Mouse (Mus musculus): Measurements from ENCODE around the gene Acot7. TPM values are rescaled to one million over a fixed set of nuclear protein-coding genes. Genes with fewer than 3 reads are reported as not detected.

The Acot7 gene
- polyA plus RNA-seq (2017; shearing (Covaris generic)), result 100 to 1,000 TPM; 124 to 249 (median 126) TPM

DNA sequence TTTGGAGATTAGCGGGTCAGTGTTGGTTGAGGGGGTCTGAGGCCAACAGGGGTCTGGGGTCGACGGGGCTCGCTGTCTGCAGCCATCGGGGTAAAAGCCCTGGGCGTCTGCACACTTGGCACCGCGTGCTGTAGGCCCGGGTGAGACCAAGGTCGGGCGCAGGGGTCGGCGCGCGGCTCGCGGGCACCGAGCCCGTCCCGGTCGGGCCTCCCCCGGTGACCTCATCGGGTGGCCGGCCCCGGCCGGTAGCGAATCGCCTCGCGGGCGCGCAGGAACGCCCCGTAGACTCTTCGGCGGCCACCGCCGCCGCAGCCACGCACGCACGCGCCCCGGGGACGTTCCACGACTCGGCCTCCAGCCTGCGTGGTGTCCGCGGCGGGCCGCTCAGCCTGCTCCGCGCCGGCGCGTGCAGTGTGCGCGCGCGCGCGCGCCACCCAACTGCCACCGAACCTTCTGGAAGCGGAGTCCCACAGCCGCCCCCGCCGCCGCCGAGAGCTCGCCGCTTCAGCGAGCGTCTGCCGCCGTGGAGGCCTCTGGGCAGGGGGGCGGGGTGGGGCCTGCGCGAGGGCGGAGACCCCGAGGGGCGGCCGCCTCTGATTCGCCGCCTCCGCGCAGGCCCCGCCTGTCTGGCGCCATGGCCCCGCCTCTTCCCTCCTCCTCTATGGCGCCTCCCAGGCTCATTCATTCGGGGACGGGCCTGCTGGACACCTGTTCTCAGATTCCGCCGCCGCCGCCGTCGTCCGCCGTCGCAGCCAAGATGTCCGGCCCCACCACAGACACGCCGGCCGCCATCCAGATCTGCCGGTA lies at the start of gene Acot7:
Gene Acot7, plus strand, starts transcription at position 598 of the 807 bp plus-strand sequence.
- peak; percentile 84 for ATAC-seq

DNA sequence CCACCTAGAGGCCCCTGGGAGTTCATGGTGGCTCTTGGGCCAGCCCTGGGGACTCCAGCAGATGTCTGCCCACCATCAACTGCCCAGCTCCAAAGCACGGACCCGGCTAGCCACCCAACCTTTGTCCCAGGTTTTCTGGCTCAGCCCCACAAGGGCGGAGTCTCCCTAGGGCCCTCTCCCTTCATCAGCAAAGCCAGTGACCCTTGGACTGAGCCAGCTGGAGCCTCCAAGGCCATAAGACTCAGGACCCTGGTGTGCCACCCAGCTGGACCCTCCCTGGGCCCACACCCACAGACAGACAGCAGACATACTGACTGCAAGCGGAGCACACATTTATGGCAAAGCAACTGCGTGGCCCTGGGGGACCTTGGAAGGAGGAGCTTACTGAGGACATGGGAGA lies 49.1 kb upstream of the Acot7 start:
- ATAC-seq, result no peak

- ATAC-seq, result no peak
Observed at GRCm38 (mm10) chr4:152129395-152129930, 48.5 kb upstream of the Acot7 start.

- ATAC-seq, result peak; percentile 63
Observed at GRCm38 (mm10) chr4:152130771-152131653, 46.9 kb upstream of the Acot7 start.

- ATAC-seq, result peak; percentile 18
Observed at GRCm38 (mm10) chr4:152131809-152132771, 45.8 kb upstream of the Acot7 start.

DNA sequence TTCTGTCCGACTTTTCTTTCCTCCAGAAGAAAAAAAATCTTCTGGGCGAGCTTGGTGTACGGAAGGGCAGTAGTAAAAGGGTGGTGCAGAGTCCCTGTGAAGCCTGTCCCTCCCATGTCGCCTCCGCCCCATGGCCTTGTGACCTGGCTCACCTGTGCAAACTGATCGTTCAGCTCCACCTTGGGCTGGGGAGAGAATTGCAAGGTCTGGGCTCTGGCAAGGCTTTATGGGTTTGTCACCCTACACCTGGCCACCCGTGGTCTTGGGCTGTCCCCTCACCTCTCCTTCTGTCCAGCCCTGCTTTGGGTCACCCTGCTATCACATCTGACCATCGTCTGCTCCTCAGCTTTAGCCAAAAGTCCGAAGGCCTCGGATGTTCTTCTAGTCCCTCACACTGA lies 45.2 kb upstream of the Acot7 start:
- ATAC-seq, result no peak

GRCm38 (mm10) chr4:152133213-152133612 lies 44.7 kb upstream of the Acot7 start:
- no peak for ATAC-seq

DNA sequence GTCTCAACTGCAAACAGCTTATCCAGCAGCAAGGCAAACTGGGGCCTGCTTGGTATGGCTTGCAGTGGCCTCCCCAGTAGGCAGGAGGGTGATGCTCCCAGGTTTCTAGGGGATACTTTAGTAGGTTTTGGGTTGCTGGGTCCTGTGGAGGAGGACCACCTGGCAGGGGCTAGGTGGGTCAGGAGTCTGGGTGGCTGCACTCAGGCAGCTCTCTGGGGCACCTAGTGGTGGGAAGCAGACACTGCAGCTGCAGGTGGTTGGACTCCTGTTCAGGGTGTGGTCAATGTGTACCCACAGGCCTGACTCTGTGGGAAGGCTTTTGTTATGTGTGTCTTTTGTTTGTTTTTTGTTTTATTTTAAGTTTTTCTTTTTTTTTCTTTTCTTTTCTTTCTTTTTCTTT lies 43.4 kb upstream of the Acot7 start:
- peak; percentile 30 for ATAC-seq

- ATAC-seq, result no peak
Observed at GRCm38 (mm10) chr4:152135363-152135762, 42.6 kb upstream of the Acot7 start.

DNA sequence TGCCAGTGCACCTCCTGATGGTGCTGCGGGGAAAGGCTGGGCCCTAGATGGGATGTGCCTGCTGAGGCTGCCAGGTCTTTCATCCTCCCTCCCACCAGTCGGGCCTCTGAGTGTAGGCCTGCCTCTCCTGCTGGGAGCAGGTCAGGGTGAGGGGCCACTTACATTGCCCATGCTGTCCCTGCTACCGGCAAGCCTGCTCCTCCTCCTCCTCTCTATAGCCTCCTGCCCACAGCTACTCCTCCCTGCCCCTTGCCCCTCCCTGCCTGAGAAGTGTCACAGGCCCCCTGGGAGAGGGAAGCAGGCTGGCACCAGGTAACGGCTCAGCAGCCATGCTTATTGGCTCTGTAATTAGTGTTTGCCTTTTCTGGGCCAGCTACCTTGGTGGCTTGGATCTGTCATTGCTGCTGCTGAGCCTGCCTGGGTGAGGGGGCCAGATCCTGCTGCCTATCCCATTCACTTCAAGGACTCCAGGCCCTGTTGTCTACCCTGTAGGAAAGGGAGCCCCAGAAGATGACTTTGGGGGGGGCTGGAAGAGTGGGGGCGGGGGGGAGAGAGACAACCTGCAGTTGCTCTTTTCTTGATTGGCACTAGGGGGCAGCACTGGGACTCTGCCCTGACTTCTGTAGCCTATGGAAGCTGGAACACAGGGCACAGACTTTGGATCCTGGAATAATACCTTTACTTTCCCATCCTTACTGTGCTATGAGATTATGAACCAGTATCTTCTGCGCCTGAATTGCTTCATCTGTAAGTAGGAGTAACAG lies 41.6 kb upstream of the Acot7 start:
- ATAC-seq, result no peak

DNA sequence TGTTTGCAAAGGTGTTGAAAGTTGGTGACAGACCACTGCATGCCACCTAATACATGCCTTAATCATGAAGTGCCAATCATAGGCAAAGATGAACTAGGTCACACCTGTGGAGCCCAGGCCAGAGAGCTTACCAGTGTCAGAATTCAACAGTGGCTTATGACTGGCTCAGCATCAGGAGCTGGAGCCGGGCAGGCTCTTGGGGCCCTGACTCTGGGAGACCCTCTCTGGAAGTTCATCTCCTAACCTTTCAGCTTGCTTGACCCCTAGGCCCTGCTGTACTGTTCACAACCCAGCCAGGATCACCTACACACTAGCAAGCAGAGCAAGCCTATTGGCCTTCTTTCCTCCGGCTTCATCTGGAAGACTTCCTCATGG lies 41.1 kb upstream of the Acot7 start:
- ATAC-seq, result no peak

DNA sequence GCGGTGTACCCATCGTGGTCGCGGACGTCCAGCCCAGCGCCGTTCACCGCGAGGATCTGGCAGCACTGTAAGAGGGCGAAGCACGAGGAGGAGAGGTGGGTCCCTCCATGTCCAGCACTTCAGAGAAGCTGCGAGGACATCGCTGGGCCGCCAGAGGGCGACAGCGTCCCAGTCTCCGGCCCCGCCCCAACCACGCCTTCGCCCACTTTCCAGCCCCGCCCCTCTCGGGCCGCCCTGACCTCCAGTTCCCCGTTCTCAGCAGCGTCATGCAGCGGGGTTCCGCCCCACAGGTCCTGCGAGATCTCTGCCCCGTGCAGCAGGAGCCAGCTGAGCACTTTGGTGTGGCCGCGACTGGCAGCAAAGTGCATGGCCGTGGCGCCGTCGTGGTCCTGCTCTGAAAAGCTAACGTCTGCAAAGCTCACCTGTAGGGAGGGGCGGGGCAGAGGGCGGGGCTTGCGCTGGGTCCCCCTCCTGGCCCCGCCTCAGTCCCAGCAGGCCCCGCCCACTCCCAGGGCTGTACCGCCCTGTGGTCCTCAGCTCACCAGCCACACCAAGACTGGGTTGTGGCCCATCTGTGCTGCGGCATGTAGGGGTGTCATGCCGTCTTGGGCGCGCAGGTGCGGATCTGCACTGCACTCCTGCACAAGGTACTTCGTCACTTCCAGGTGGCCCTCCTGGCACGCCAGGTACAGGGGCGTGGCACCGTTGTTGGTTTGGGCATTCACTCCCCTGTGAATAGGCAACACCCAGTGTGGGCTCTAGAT lies 39.3 kb upstream of the Acot7 start:
- ATAC-seq, result peak; percentile 75

DNA sequence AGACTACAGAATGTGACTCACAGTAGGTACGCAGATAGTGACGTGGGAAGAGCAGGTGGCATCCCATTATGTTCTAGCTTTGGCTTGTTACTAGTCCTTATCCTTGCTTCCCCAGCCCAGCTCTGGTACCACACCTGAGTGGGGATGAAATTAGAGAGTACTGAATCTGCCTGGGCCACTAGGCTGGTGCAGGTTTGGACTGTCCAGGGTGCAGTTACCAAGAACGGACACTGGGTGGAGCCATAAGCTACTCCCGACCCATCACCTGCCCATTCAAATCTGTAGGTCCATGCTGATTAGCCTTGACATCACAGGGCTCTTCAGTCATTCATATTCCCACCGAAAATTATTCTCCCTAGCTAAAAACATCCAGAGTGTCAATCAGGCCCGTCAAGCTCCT lies 37.5 kb upstream of the Acot7 start:
- ATAC-seq, result peak; percentile 24

DNA sequence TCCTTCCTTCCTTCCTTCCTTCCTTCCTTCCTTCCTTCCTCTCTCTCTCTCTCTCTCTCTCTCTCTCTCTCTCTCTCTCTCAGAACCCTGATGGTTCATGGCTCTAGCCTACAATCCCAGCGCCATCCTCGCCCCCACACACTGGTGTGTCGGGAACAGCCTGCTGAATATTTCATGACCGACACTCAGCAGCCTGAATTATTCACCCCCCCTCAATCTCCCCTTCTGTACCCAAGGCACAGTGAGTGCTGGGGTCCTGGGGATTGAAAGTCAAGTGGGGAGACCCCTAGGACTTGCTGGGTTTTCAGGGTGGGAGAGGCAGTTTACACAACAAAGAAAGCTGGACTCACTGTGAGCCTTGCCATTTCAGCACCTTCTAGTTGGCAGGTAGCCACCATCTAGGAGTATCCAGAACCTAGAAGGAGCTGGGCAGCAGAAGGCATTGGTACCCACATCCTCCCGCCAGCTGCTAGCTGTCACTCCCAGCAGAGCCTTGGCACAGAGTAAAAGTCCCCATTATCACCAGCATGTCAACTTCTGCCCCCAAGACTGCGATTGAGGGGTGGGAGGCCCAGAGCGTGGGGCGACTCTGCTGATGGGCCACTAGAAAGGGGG lies 36.3 kb upstream of the Acot7 start:
- no peak for ATAC-seq

- ATAC-seq, result no peak
Observed at GRCm38 (mm10) chr4:152143632-152144031, 34.3 kb upstream of the Acot7 start.

- no peak for ATAC-seq
Observed at GRCm38 (mm10) chr4:152145473-152145872, 32.5 kb upstream of the Acot7 start.

DNA sequence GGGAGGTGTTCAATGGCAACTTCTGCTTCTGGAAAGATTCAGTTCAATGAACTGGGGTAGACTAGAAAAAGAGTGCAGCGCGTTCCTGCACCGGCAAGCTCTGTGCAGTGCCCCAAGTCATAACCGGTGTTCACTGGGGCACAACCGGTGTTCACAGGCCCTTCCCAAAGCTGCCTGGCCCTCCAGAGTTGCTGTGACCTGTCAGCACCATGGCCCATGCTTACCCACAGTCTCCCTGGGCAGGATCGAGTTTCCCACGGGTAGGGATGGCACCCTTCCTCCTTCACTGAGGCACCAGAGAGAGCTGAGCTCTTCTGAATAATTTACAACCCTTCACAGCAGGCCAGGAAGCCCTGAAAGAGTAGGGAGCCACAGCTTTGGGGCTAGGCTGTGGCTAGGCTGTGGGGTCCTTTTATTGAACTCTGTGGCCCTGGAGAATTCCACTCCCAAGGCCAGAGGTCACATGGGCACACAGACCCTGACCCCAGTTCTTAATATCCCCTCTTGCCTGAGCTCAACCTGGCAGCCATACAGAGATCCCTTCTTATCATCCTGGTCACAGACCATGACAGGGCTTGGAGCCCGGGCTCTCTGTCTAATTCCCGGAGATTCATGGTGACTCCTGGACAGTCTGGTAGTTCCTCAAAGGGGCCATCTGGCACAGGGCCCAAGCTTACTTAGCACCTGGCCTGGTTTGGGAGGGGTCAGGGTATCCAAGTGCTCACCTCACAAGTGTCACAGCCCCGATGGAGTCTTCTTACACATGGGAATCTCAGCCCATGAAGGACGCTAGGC lies 31.7 kb upstream of the Acot7 start:
- no peak for ATAC-seq

GRCm38 (mm10) chr4:152150546-152150945 lies 27.4 kb upstream of the Acot7 start:
- no peak for ATAC-seq

DNA sequence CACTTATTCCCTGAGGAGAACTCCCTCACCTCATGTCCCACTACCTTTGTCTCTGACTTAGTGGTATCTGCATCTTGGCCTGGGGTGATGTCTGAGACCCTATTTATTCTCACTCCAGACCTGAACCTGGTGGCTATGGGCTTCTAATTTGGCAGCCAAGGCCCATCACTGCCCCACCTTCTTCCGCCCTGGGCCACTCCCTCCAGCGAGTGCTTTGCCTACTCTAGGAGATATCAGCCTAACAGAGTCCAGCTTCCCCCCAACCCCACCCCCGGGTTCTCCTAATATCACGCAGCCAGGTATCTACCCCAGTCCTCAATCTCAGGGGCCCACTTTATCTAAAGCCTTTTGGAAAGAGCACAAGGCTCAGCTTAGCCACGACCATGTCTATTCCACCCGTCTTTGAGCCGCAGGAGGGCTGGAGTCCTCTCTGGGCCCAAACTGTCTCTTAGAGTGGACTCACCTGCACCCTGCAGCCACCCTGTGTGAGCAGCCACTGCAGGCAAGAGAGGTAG lies 26.4 kb upstream of the Acot7 start:
- no peak for ATAC-seq
